Mouse (Mus musculus) heart, postnatal 0 days (tissue): Measurements from ENCODE around the gene Bri3.

Experiments used
- CTCF ChIP-seq: IDR thresholded peaks from 2 replicates; pipeline ENCODE4 v1.5.1; 2016; ENCODE audit warnings: antibody characterized with exemption, control low read depth, low read depth
- EP300 ChIP-seq: IDR thresholded peaks from 2 replicates; pipeline ENCODE4 v1.6.1; 2016; ENCODE audit warnings: antibody characterized with exemption, low read depth

DNA sequence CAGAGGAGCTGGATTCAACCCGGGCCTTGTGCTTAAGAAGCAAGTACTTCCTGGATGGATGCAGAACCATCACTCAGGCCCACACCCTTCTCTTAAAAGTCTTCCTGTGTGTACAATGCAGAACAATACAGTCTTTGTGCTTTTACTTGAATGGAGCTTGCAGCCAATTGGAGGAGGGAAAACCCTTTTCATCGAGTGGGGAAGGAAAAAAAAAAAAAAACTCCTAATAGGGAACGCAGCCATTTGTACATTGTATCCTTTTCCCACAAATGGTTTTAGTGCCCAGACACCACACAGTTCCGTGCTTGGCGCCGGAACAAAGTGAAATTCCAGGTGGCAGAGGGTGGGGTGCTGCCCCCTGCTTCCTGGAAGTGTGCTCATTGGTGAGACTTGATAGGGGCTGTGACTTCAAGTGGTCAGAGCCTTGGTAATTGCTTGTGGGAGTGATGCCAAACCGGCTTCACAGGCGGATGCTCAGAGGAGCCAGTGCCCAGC lies 235.5 kb downstream of the Bri3 start:
- TF ChIP-seq CTCF (no peak), EP300 (no peak)
